Mouse (Mus musculus) brain, embryonic 14.5 days (tissue): ENCODE results near the gene Hist2h2bb. TPM values are rescaled to one million over a fixed set of nuclear protein-coding genes. Genes with fewer than 3 reads are reported as not detected.

Source experiments
- DNase-seq: peaks from one replicate; pipeline ENCODE4 v3.0.0-alpha.2; 2011; ENCODE audit warnings: low read depth
- CTCF ChIP-seq: fragments of 200-500 bp; IDR thresholded peaks from 2 replicates; pipeline ENCODE4 v1.5.1; 2012; ENCODE audit warnings: inconsistent platforms, mild to moderate bottlenecking, moderate library complexity, borderline replicate concordance; ENCODE audit not compliant: insufficient read depth, insufficient read length; ENCODE audit errors: extremely low read depth
- POLR2A ChIP-seq: fragments of 200-500 bp; IDR thresholded peaks from 2 replicates; pipeline ENCODE4 v1.6.1; 2012; ENCODE audit warnings: mild to moderate bottlenecking, inconsistent platforms, borderline replicate concordance; ENCODE audit not compliant: poor library complexity, insufficient read depth, insufficient read length, severe bottlenecking; ENCODE audit errors: extremely low read depth
- polyA plus RNA-seq: library from polyadenylated mRNA; depleted of rRNA; stranded (reverse); fragments of >200 nt; gene quantifications from 2 replicates; pipeline ENCODE4 v1.2.3, GENCODE M21; 2012; rRNA removed

Hist2h2bb gene
- 9.3 and 14.5 TPM in 2 replicates for polyA plus RNA-seq

DNA sequence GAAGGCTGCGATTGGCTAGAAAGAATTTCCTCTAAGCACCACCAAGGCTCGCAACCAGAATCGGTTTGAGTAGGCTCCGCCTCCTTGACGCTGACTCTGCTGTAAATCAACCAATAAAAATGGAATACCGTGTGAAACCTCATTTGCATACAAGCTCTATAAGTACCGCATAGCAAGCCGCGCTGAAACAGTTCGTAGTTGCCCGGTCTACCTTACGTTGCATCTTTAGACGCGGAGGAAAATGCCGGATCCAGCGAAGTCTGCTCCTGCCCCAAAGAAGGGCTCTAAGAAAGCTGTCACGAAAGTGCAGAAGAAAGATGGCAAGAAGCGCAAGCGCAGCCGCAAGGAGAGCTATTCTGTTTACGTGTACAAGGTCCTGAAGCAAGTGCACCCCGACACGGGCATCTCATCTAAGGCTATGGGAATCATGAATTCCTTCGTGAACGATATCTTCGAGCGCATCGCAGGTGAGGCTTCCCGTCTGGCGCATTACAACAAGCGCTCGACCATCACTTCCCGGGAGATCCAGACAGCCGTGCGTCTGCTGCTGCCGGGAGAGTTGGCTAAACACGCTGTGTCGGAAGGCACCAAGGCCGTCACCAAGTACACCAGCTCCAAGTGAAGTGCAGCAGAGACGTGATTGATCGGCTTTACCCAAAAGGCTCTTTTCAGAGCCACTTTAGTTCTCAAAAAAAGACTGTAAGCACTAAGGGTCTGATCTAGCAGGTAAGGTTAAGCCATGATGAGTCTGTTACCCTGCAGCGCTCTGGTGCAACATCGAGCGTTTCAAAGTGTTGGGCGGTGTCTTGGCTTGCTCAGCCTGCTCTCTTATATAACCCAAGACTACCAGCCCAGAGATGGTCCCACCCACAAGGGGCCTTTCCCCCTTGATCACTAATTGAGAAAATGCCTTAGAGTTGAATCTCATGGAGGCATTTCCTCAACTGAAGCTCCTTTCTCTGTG is at the start of gene Hist2h2bb:
Gene Hist2h2bb (plus strand): TSS at position 242 of the 964 bp plus-strand sequence.
- DNase-seq, result peak; percentile 99
- TF ChIP-seq POLR2A (peak; percentile 84), CTCF (no peak)

DNA sequence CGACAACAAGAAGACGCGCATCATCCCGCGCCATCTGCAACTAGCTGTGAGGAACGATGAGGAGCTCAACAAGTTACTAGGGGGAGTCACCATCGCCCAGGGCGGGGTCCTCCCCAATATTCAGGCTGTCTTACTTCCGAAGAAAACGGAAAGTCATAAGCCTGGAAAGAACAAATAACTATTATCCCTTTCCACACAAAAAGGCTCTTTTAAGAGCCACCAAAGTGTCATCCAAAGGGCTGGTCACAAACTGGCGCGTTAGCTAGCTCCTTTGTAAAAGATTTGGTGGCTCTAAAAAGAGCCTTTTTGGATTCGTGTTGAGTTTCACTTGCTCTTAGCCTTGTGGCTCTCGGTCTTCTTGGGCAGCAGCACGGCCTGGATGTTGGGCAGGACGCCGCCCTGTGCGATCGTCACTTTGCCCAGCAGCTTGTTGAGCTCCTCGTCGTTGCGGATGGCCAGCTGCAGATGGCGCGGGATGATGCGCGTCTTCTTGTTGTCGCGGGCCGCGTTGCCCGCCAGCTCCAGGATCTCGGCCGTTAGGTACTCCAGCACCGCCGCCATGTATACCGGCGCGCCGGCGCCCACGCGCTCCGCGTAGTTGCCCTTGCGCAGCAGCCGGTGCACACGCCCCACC is 49.3 kb upstream of the Hist2h2bb start:
- peak; percentile 62 for DNase-seq

DNA sequence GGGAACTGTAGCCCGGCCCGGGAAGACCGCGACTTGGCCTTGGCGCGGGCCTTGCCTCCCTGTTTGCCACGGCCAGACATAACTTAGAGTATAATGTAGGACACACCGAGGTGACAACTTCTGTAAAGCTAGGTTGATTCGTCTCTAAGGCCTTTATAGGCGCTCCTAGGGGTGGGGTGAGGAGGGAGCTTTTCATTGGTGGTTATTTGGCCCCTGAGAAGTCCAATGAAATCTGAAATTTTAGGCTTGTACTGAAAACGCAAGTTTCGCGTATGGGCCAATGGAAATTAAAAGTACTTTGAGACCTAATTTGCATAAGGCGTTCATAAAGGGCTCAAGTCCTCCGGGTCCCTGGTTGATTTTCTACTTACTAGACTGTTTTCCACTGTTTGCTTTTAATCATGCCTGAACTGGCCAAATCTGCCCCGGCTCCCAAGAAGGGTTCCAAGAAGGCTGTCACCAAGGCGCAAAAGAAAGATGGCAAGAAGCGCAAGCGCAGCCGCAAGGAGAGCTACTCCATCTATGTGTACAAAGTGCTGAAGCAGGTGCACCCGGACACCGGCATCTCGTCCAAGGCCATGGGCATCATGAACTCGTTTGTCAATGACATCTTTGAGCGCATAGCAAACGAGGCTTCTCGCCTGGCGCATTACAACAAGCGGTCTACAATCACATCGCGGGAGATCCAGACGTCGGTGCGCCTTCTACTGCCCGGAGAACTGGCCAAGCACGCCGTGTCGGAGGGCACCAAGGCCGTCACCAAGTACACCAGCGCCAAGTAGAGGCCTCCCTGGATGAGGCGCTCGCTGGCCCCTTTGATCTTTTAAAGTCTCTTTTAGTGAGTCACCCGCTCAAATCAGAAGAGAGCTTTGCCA is 48.5 kb upstream of the Hist2h2bb start, which contains the start of the genes Hist2h2ac and Hist2h2be:
Gene Hist2h2ac (minus strand): TSS at position 116 of the 875 bp plus-strand sequence.
Gene Hist2h2be (plus strand): TSS at position 355 of the 875 bp plus-strand sequence.
- TF ChIP-seq POLR2A (peak; percentile 57; the same call in 1 of the 2 replicates), CTCF (no peak)
- peak; percentile 97 for DNase-seq

DNA sequence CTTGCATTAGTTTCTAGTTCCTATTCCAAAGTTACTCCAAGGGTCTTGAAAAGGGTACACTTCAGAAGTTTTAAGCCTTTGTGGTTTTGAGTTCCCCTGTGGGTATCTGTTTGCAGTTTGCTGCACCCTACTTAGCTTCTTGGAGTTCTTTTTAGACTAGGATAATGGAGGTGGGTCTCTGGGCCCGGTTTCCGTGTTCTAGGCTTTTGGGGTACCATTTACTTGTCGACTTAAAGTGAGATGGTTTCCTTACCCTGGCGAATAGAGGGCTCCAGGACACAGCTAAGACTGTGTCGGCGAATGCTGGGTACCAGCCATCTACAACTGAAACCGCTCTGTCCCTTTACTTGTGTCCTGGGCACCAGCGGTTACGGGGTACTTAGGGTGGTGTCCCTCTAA is 47.9 kb upstream of the Hist2h2bb start:
- TF ChIP-seq CTCF (no peak), POLR2A (no peak)
- DNase-seq, result peak; percentile 43

DNA sequence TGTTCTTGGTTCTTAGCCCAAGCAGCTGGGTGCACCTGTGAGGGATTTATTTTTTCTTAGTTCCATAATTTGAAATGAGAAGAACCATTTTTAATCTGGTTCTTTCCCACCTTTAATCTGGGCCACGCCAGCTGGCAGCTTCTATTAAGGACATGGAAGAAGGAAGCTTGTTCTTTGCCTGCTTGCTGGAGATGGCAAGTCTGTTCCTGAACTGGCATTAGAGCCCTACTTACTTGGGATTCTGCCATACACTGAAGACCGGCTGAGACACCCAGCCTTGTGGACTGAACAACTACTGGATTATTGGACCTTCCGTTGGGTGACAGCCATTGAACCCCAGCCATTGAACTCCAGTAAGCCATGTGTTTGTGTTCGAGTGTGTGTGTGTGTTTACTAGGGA is 46.8 kb upstream of the Hist2h2bb start:
- TF ChIP-seq POLR2A (no peak), CTCF (no peak)
- no peak for DNase-seq

DNA sequence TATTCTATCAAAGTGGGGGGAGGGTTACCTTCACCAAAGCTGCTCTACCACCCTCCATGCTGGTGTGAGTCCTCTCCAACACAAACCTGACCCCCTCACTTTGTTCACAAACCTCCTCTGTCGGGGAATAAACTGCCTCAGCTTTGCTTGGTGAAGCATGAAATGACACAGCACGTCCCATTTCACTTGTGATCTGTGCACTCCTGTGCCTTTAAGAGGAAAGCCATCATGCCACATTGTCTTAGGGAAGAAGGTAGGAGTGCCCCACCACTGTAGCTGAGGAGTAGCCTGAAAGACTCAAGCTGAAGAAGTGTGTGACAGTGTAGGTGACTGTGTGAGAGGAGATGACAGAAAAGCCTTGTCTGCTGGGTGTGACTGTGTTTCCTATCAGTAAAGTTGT is 44.1 kb upstream of the Hist2h2bb start:
- DNase-seq, result no peak
- TF ChIP-seq POLR2A, result no peak
- no peak for TF ChIP-seq CTCF

DNA sequence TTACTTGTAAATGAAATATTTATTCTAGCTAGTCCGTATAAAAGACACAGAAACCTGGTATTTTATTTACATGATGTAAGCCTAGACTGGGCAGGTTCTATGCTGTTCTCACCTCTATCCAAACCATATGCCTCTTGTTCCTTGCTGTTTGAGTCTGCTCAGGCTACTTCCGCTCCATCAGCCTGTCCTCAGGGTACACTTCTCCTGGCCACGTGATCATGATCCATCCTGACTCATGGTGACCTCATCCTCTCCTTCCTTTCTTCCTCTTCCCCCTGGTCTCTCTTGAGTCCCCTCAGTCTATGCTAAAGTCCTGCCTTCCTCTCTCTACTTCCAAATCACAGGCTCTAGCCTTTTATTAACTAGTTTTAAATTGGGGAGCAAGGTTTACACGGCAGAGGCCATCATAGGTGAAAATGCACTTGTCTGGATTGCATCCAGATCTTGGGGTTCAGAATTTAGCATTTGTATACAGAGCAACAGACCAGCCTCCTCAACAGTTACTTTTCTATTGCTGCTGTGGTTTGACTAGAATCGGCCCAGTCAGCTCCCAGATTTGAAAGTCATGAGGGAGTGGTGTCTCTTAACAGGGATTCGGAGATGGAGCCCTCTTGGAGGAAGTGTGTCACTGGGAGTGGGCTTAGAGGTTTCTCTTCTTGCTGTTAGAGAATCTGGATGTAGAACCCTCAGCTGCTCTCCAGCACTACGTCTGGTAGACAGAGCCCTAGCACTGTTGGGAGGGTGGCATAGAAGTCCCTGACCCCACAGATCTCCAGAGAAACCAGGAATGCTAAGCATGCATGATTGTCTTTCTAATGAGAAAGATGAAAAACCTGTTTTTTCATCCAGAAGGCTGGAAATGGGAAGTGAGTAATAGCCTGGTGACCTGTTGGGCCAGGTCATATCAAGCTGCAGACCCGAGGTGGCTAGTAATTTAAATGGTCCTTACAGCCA is 42.6 kb upstream of the Hist2h2bb start:
- no peak for DNase-seq
- TF ChIP-seq CTCF (no peak), POLR2A (no peak)

DNA sequence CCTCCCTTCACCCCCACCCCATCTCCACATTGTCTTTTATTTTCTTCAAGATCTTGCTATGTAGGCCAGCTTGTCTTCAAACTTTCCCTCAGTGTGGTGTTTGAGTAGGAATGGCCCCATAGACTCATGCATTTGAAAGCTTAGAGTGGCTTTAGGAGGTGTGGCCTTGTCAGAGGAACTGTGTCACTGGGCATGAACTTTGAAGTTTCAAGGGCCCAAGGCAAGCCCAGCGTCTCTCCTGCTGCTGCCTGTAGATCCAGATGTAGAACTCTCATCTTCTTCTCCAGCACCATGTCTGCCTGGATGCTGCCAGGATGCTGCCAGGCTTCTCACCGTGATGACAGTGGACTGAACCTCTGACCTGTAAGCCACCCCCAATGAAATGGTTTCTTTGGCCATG is 40.7 kb upstream of the Hist2h2bb start:
- no peak for DNase-seq
- no peak for TF ChIP-seq POLR2A
- no peak for TF ChIP-seq CTCF

DNA sequence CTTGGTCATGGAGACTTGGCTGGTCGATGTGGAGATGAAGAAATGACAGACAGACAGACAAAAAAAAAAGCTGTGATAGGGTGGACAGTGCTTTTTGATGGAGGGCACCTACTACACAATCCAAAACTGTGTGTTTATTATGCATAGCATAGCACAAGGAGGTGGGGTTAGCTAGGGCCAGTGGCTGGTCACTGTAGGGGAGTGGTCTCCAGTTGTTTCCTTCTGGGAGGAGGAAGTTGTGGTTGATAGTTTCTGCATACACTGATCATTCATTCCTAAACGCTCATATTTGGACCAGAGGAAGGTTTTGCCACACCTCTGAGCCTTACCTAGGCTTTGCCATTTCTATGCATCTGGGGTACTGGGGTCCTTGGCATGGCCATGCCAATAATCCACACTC is 39.1 kb upstream of the Hist2h2bb start:
- TF ChIP-seq CTCF (no peak), POLR2A (no peak)
- DNase-seq, result no peak
